Mouse (Mus musculus) natural killer cell, adult 2 months (primary cell): ENCODE results near the gene Thoc5.

Source experiments
- DNase-seq, 2 experiments: peaks; one replicate each; pipeline ENCODE4 v3.0.0; 2022; ENCODE audit warnings: low spot score in 2 of 2

Gene Thoc5

DNA sequence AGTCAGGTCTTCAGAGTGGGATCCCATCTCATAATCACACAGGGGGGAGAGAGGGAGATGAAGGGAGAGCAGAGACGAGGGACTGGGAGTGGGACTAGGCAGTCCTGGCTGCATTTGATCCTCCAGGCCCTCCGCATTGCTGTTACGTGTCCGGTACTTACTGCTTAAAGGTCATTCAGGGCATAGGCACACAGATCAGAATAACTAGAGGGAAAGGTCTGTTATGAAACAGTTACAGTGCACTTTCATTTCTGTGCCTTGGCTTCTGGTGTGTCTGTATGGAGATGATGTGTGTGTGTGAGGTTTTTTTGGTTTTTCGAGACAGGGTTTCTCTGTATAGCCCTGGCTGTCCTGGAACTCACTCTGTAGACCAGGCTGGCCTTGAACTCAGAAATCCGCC is 11.1 kb downstream of the Thoc5 start:
- DNase-seq: no peak

DNA sequence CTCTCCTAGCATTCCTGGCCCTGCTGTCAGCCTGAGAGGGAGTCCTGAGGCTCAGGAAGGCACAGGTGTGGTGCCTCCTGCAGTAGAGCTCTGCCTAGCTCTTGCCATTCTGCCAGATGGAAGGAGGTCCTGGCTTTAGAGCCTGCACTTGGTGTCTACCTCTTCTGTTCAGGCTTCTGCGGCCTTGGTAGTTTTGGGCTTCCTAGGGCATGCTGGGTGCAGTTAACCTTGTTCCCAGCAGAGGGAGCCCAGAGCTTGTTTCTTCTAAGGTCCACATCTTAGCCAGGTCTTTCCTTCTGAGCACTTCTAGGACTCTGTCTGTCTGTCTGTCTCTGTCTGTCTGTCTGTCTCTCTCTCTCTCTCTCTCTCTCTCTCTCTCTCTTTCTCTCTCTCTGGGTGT is 20.9 kb downstream of the Thoc5 start:
- DNase-seq: peak; percentile 8 to 32

DNA sequence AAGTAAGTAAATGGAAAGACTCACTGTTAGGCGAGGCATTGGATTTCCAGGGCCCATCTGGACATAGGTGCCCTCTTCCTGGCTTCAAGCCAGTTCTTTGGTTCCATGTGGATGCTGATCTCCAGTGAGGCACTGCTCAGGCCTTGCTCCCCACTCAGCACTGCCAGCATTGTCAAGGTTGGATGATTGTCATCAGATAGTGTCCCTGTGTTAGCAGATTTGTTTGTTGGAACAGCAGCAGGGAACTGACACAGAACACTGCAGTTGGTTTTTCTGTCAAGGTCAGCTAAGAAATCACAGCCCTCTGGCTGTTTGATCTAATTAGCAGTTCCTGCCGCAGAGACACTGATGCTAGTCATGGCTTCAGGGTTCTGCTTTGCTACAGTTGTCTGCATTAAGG is 26.2 kb downstream of the Thoc5 start:
- DNase-seq: no peak

DNA sequence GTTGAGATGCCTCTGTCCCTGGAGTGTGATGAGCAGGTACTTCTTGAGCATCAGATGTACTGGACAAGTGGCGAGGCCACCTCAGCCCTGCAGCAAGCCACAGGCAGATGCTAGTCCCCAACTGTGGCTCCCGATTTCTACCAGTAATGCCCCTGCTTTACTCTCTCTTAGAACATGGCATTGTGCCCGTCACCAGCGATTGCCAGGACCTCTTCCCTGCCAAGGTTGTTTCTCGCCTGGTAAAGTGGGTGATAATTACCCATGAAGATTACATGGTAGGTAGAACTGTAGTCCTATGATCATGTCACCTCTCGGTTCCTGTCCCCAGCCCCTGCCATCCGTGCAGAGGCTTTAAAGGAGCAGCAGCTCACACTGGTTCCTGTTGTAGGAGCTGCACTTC is 26.6 kb downstream of the Thoc5 start:
- no peak for DNase-seq

DNA sequence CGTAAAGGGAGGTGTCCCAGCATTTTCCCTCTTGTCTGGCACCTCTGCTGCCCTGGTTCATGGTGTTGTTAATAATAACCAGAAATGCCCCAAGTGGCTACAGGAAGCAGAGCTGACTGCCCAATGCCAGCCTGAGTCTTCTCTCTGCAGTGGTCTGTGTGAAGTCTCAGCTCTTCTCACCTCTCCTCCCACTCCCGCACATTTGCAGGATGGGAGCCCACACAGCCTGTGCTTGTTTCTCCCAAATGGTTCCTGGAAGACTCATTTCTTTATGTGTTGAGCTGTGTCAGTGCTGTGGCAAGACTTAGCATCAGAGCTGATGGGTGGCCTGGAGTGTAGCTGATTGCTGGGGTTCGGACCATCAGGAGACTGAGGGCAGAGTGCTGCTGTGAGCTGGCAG is 32.1 kb downstream of the Thoc5 start:
- no peak for DNase-seq

DNA sequence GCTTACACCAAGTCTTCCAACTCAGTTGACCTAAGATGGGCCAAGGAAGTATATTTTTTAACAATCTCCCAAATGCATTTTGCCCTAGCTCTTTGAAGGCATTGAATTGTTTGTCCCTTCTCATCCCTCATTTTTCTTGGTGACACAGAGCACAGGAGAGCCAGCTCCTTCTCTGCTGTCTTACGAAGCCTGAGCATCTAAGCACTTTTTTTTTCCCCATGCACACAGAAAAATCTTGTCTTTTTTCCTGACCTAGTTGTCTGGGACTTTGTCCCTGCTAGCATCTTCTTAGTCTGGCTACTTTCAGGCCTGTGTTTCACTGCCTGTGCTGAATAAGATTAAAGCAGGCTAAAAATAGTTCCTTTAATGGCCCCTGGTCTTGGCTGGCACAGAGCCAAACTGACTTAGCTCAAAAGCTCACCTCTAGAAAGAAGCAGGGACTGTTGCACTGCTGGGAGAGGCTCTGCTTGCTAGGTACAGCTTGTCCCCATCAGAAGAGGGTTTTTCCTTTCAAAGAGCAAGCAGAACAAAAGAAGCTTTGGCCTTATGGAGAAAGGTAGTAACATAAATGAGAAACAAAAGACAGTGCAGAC is 36.0 kb downstream of the Thoc5 start:
- DNase-seq: no peak

DNA sequence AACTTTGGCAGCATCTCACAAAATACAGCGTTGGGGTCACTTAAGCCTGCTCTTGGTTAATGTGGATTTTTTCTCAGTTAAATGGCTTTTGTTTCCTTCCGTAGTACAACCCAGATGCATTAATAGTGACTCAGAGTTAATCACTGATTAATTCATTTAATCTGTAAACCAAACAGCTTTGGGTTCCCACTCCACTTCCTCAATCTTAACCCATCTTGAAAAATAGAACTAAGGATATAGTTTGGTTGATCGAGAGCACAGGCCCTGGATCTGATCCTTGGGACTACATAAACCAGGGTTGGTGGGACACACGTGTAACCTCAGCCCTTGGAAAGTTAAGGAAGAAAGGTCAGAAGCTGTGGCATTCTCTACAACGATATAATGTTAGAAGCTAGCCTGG is 41.1 kb downstream of the Thoc5 start:
- DNase-seq: no peak

DNA sequence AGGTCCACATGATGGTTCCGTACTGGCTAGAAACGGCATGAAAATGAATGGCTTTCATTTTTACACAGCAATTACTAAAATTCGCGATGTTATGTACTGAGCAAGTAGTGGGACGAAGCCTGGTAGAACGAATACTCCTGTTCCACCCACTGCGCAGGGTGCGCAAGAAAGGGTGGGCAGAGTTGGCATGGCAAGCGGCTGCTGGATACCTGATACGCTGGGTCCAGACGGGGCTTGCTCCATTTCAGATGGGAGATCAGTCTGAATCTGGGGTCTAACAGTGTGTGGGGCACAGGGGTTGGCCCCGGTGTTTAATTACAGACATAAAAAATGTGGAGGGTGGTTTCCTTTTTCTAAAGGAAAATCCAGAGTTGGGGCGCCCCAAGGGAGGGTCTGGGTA is 51.4 kb downstream of the Thoc5 start:
- DNase-seq: no peak

DNA sequence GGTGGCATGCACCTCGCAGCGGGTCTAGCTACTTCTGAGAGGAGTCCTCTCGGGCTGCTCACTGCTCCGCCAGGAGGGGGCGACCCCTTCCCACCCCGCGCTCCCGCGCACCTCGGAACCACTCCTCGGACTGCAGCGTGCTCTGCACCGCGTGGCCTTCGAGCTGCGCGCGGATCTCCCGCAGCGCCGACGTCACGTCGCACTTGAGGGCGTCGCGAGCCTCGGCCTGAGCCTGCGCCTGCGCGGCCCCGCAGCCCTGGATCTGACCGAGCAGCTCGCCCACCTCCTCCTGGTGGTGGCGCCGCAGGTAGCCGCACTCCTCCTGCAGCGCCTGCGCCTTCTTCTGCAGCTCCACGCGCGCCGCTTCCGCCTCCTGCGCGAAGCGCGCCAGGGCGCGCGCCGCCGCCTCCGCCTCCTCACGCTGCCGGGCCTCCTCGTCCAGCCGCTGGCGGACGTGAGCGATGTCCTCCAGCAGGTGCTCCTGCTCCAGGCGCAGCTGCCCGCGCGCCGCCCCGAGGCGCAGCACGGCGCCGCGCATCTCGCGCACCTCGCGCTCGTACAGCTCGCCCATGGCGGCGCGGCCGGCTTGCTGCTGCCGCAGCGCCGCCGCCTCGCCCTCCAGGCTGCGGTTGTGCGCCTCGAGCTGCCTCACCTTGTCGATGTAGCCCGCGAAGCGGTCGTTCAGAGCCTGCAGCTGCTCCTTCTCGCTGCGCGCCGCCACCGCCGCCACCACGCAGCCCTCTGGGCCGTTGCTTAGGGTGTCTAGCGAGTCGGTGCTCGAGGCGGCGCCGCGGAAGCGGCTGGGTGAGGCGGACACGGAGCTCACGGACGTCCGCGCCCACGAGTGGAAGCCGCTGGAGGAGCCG is 52.1 kb downstream of the Thoc5 start:
- DNase-seq: peak; percentile 12 to 58

DNA sequence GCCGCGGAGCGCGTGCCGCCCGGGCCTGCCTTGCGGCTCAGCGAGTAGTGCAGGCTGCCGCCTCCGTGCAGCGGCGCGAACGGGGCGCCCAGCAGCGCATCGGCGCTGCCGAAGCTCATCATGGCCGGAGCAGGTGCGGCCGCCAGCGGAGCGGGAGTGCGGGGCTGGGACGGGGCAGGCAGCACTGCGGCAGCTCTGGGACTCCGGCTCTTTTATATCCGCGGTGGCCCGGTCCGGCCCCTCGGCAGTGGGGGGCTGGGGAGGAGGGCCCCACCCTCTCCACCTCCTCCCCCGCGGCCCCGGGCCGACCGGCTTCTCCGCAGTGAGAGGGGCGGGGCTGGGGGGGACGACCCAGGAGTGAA is 52.7 kb downstream of the Thoc5 start, which contains the start of gene Nefh:
TSS of gene Nefh (minus strand) at position 252 of the 362 bp plus-strand sequence.
- DNase-seq: no peak

DNA sequence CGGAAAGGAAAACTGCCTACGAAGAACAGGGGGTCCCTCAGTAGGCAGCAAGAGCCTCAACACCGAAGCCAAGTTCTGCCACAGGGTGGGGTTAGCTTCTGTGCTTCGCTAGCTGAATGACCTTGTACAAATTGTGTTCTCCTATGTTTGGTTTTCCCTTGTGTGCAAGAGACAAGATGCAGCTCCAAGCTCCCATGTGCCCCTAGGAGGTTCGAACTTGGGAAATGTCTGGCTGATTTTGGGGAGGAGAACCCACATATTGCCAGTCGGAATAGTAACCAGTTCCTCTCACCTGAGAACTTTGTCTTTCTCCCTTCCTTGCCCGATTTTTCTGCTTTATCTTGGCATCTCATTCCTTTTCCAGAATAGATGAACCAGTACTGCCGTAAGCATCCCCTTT is 53.7 kb downstream of the Thoc5 start:
- DNase-seq: no peak

DNA sequence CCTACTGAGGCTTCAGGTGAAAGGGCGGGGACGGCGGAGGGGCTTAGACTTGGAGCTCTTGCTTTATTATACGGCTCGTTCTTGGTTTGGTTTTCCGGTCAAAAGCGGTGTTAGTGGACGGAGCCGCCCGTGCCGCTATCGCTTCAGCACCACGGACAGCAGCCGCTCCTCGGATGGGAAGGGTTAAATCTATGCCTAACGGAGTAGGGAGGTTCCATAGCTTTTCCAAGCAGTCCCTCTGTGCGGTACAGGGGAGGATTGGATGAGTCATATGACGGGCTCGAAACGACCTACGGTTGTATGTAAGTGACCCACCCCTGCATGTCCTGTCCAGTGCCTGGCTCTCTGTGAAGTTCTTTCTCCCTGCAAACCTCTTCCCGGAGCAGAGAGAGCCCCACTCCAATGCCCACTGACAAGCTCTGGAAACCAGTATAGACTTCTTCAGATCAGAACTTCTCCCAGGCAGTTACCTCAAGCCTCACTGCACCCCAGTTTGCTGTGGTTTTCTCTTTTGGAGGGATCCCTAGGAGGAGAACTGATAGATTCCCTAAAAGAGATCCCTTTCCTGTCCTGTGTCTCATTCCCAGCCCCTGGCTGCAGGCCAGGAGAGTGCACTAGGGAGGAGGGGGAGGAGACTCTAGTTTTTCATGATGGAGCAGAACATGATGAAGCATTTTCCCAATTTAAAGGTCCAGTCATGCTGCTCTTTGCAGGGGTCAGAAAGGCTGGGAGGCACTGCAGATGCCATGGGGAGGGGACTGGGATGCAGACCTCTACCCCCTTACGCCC is 54.3 kb downstream of the Thoc5 start:
- DNase-seq: no peak

DNA sequence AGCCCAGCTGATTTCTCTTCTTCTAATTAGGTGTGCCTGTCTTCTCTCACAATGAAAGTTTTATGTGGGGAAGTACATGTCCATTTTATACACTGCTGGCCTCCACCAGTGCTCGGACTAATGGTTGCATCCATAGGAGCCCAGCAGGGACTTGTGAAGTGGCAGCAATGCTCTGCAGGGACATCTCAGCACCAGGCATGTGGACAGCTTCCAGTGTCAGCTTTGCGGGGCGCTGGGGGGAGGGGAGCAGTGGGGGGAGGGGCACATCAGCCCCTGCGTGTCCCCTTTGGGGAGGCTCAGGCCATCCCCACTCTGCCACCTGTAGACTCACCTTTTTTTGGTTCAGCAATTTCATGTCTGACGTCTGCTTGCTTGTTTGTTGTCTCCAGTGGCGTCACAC is 58.3 kb downstream of the Thoc5 start:
- DNase-seq: no peak

DNA sequence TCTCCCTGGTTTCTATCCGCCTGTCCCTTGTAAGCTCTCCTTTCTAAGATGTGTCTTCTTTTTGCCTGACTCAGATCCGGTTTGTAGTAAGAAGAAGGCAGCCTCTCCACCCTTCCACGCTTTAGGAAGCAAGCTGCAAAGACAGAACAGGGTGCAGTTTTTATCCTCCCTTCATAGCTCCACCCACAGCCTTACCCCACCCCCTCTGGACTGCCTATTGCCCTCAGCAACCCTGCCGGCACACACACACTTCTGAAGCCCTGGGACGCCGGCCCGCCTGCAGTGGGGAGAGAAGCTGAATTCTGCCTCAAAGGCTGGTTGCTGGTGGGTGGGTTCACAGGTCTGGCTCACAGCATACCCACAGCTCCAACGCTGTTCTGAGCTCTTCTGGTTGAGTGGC is 58.8 kb downstream of the Thoc5 start:
- no peak for DNase-seq

DNA sequence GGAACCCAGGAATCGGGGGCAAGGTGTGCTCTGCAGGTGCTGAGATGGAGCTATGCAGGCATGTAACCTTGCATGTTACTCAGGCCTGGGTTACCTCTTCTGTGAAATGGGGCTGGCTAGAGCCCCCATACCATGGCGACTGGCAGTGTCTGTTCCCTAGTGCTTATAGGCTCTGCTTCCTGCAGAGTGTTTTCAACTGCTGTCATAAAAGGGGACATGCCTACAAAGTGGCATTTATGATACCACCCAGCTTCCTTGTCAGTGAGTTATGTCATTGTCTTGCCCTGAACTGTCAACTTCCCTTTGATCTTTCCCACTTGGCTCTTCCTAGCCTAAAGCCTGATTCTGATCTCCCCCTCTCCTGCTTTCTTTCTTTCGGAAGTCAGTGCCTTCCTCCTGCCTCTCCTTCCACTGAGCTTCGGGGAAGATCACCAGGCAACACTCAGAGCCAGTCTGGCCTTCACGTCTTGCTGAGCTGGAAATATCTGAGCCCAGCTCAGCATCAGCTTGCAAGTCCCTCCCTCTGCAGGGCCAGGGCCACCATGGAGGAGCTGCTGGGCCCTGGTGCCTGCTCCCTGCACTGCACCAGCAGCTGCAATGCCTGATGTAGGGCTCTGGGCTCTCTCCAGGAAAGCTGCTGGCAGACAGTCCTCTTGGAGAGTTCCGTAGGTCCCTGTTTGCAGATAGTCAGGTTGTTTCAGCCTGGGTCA is 68.1 kb downstream of the Thoc5 start:
- no peak for DNase-seq

DNA sequence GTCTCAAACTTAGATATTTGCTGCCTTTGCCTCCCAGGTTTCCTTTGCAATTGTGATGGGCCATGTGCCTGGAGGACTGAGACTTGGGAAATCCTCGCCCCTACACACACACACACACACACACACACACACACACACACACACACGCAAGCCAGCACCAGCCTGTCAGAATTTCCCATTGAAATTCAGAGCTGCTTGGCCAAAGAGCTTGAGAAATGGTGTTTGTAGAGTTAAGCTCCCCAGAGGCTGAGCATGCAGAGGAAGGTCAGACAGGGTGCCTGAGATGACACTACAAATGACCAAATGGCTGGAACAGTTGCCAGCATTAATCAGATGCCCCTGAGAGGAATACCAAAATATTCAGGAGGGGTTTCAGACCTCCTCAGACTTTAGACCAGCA is 71.2 kb downstream of the Thoc5 start:
- DNase-seq: no peak

DNA sequence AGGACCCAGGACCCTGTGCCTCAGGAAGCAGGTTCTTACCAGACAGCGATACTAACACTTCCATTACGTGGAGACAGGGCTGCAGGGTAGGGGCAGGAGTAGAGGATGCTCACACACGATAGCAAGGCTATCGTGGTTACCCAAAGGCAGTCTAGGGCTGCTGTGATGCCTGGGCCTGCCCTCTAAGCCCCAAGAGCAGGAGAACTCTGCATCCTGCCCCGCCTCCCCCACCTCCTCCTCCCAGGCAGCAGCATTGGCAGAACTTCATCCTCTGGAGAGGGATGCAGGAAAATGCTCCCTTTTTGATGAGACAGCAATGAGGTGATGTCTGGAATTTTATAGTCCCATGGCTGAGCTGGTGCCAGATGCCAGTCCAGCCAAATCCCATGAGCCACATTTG is 71.8 kb downstream of the Thoc5 start:
- DNase-seq: no peak

DNA sequence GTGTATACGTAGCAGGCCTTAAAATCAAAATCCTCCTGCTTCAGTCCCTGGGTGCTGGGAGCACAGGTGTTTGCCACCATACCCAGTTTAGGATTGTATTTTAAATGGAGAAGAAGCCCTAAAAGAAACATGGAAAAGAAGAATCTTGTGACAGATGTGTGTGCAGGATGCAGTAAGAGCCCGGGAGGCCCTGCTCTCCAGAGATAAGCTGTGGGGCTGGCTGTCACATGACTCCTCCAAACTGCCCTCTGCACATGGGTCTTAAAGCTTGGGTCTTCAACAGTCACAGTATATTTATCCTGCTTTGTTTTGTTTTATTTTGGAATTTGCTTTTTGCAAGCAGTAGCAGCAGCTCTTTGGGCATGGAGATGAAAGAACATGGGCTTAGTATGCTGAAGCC is 72.4 kb downstream of the Thoc5 start:
- DNase-seq: no peak

DNA sequence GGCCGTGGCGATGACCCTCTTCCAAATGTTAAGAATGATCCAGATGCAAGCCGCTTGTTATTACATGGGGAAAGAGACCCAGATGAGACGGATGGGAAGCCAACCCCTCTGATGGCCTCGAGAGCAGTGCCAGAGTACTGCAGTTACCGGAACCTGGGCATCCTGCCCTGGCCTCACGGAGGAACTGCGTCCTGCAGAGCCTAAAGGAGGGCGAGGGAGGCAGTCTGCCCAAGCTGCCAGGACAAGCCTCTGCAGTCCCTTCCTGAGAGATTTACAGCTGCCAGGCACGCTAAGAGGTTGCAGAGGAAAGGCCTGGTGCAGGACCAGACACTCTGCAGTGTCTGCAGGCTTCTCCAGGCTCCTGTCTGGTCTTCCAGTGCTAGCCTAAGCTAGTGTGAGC is 73.3 kb downstream of the Thoc5 start:
- DNase-seq: no peak

DNA sequence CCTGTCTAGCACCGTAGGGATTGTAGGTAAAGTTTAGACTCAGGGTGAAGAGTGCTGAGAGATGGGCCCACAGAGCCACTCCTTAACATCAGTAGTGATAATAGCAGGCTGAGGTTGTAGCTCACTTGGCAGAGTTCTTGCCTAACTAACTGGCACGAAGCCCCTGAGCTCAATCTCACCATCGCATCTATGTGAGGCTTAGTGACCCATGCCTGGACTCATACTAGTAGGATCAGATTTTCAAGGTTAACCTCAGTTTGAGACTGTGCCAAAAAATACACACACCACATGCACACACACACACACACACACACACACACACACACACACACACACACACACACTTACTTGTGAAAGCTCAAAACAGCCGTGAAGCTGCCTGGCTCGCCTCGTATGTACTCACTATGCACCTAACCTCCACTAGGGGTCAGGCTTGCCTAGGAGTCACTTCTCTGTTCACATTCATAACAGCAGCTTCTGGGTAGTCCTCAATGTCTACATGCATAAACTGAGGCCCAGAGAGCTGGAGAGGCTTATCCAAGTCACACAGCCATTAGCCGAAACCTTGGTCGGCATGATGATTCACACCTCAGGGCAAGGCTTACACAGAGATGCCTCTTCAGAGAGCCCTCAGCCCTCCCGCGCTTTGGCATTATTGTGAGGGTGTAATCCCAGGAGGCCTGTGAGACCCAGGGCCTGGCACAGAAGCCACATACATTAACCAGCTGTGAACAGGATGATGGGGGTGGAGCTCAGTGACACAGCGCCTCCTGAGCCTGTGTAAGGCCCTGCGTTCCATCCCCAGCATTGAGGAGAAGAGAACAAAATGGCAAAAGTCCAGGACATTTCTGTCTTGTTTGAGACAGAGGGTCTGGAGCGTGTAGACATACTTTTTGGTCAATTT is 78.1 kb downstream of the Thoc5 start:
- peak; percentile 47 to 63 for DNase-seq

DNA sequence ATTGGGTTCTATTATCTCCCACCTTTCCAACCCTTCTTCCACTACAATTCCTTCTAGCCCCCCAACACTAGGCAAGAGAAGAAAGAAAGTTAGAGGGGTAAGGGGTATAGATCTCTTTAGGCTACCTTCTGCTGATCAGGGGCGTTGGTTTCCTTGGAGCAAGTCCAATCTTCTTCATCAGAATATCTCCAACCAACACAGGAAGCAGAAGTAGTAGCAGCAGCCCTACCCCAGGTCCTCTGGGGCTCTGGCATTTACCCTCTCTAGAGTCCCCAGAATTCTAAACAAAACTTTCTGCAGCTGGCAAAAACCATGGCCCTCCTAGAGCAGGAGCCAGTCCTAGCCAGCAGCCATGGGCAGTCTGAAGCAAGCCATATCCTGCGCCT is 78.7 kb downstream of the Thoc5 start:
- DNase-seq: no peak
